Mouse (Mus musculus): Measurements from ENCODE around the gene Cit. TPM values are rescaled to one million over a fixed set of nuclear protein-coding genes. Genes with fewer than 3 reads are reported as not detected.

Cit gene
- total RNA-seq, 2 experiments from 2014 or later, result 4.2 to 8.0 TPM

- no peak for DNase-seq
Observed at GRCm38 (mm10) chr5:116009091-116009851, 164.2 kb downstream of the Cit start.

DNA sequence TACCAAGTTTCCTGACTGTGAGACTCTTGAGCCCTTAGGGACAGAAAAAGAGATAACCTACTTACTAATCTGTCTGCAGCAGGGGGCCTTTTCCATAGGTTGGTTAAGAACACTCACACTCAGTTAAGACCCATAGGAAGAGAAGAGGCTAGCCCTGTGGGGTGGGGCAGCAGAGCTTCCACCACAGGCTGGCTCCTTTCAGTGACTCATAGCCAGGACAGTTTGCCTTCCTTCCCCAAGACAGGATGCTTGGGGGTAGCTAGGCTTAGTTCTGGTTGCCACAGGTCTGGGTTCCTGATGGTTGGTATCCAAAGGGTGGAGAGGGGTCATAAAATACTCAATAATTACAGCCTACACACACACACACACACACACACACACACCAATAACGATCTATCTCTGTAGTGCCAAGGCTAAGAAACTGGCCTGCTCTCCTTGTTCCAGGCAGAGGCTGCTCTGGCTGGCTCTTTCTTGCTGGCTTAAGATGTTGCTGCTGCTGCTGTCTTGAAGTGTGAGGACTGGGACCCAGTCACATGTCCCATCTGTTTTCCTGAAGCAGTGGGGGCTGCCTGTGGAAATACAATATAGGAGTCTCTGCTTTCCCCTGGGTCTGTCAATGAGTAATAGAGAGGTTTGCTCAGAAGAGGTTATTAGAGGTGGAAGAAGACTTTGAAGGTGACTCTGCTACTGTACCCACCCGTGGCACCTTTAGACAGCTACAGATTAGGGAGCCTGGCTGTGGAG is 165.0 kb downstream of the Cit start:
- DNase-seq, result no peak

GRCm38 (mm10) chr5:116011700-116012099 is 166.6 kb downstream of the Cit start:
- no peak for DNase-seq

DNA sequence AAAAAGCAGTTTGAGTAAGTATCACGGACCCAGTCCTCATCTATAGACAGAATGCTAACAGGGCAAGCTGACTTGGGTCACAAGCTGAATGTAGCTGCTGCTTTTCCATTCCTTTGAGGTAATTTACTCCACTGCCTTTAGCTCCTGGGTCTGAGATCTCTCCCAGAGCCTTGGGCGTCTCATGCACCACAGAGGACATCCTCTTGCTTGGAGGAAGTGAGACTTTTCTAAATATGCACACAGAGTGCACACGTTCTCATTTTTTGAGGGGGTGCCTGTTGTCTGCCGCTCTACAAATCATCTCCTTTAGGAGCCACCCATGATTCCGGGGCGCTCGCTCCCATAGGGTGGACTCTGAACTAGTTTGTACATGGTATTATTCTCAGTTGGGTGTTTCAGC is 167.4 kb downstream of the Cit start:
- DNase-seq, result no peak

- no peak for DNase-seq
Observed at GRCm38 (mm10) chr5:116013821-116014220, 168.7 kb downstream of the Cit start.

DNA sequence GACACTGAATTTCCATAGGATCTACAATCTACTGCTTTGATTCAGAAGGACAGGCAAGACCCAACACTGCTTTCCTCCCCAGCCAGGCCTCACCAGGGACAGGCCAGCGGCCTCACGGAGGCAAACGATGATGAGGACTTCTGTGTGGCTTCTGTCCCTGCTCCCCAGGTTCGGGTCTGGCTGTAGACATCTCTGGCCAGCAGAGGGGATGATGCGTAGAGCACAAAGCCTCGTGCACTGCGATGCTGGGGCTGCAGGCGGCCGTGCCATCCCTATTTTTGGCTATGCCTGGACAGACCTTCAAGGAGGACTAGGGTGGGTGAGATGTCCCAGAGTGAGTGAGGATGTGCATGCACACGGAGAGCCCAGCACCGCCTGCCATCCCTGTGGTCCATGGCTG is 169.2 kb downstream of the Cit start:
- DNase-seq, result no peak

GRCm38 (mm10) chr5:116016542-116016941 is 171.5 kb downstream of the Cit start:
- DNase-seq, result no peak

GRCm38 (mm10) chr5:116017391-116017790 is 172.3 kb downstream of the Cit start:
- DNase-seq, result no peak

- no peak for DNase-seq
Observed at GRCm38 (mm10) chr5:116018196-116018595, 173.1 kb downstream of the Cit start.

DNA sequence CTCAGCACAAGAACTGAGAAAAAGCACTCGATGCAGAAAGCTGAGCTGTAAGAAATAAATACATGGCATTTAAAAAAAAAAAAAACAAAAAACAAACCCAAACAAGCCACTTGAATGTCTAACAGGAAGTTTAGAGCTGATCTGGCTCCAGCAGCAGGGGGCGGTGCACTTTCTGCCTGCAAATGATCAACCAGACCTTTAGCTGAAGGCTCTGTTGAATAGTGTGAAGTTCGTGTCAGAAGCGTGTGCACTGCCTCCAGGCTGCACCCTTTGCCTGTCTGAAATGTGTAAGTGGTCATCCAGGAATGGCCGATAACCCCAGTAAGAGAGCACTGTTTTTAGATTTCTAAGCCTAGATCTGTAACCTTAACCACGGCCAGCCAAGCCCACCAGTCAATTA is 173.7 kb downstream of the Cit start:
- DNase-seq, result no peak

- peak in 1 of 2 experiments; percentile 17 for DNase-seq
Observed at GRCm38 (mm10) chr5:116019371-116019770, 174.3 kb downstream of the Cit start.

DNA sequence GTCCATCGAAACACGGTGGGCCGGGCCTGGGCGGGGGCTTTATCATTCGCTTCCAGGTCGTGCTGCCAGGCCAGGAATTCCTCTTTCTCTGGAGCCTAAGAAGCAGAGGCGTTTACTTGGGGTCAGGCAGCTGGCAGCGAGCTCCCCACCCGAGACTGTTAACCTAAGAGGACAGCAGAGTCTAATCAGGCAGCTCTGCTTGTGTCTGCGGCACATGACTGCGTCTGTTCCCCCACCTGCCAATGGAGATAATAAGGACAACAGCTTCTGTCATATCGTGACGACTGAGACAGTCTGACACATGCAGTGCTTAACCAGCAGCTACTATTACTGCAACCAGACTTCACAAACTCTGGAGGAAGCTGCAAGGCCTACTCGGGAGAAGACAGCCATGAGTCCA is 176.5 kb downstream of the Cit start:
- DNase-seq, result no peak

DNA sequence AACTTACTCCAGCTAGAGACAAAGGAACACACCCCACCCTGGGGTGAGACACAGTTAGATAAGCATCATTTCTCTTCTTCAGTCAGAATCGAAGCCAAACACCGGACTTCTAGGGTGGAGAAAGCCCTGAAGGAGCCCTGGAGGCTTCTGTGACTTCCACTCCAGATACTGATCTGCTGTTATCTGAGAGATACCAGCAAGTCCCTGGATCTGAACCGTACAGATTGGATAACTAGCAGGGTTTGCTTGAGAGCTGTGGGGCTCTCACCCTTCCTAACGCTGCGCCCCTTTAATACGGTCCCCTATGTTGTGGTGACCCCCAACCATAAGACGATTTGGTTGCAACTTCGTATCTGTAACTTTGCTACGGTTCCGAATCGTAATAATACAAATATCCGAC is 177.1 kb downstream of the Cit start:
- DNase-seq, result no peak

GRCm38 (mm10) chr5:116022658-116023200 is 177.7 kb downstream of the Cit start:
- no peak for DNase-seq

- DNase-seq, result peak; percentile 66 to 68
Observed at GRCm38 (mm10) chr5:116023251-116023661, 178.2 kb downstream of the Cit start.

DNA sequence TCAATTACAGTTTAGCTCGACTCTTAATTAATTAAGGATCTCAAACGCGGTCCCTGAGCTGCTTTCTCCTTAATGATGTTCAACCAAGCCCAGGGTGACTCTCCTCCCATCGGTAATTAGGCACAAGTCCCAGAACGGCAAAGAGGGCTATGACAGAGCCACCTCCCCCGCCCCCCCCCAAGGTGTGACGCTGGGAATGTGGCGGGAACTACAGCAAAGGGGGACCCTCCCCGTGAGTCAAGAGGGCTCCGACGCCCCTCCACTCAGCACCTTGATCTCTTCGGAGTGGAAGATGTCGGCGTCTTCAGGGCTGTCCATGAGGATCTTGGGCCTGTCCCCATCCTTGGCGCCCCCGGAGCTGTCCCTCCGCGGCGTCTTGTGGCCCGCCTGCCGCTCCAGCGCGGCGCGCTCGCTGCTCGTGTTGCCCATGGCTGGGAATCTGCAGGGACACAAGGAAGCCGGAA is 178.8 kb downstream of the Cit start:
- DNase-seq, result peak in 1 of 2 experiments; percentile 44

DNA sequence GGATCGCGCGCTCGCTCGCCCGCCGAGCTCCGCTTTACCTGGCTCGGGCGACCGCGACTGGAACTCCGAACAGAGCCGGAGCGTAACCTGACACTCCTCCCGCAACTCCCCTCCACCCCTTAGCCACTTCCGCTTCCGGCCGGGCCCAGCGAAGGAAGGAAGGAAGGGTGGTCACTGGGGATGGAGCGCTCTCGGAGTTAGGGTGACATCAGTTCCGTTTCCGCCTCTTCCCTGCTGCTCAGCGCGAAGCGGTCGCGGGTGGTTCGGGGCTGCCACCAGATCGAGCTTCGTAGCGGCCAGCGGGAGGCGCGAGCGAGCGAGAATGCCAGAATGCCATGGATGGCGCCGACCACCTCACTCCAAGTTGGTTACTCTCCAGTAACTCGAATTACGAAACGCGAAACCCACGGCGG is 179.3 kb downstream of the Cit start, which contains the start of gene Prkab1:
Gene Prkab1 (minus strand): TSS at position 182 of the 413 bp plus-strand sequence.
- peak; percentile 96 for DNase-seq

DNA sequence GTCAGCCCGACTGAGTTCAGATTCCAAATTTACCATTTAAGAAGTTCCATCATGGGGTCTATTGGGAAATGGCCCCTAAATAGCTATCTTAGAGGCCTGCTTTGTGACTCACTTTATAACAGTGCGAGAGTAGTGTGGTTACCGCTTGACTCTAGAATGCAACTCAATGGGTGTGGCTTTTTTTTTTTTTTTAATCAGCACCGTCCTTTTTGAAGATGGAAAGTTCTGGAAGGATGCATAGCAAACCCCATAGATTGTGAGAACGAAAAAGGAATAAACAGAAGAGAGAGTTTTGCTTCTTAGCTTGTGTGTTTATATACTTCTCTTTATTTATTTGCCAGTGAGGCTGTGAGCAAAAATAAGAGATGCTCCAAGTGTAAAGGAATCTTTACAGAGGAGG is 181.0 kb downstream of the Cit start:
- DNase-seq, result no peak

- no peak for DNase-seq
Observed at GRCm38 (mm10) chr5:116026561-116026960, 181.5 kb downstream of the Cit start.

GRCm38 (mm10) chr5:116029071-116029470 is 184.0 kb downstream of the Cit start:
- no peak for DNase-seq

- no peak for DNase-seq
Observed at GRCm38 (mm10) chr5:116030566-116031189, 185.6 kb downstream of the Cit start.

- peak; percentile 78 to 85 for DNase-seq
Observed at GRCm38 (mm10) chr5:116031190-116031577, 186.1 kb downstream of the Cit start.

- no peak for DNase-seq
Observed at GRCm38 (mm10) chr5:116036465-116036864, 191.4 kb downstream of the Cit start.

Measured in adrenal gland, postnatal 36 days (tissue).